Mouse (Mus musculus) thymus, postnatal 14 days (tissue): ENCODE data around the gene Tagln.

Experiments used
- DNase-seq: peaks from one replicate; pipeline ENCODE4 v3.0.0; 2021

Tagln gene

DNA sequence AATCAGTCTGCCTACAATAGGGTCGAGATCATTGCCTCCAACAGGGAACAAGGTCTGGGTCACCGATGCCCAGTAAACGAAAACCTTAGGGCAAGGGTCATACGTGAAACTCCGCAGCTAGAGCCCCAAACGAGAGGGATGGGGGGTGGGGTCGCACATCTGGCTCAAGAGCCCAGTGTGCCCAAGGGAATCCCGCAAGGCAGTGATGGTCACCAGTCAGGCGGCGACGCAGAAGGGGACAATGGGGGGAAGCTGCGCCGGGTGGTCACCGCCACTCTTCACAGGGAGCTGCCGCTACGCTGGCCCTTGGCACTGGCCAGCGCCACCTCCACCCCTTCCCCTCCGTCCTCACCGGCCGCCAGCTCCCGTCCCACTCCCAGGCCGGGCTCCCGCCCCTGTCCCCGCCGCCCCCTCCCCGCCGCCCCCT, 30.0 kb downstream of the Tagln start:
- no peak for DNase-seq

DNA sequence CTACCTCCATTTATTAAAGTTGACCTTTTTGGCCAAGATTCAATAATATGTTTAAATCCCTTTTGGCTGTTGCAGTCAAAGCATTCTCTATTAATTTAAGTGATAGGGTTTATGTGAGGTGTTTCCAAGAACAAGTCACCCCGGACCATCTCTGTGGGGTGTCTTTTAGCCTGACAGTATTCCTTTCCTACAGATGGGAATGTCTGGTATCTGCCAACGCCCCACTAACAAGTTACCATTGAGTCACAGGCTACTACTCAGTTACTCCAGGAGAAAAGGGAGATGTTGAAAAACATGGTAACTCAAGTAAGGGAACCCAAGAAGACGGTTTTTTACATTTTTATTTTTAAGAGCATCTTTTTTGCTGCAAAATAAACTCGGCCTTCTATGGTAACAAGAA, 30.7 kb downstream of the Tagln start:
- DNase-seq, result no peak

DNA sequence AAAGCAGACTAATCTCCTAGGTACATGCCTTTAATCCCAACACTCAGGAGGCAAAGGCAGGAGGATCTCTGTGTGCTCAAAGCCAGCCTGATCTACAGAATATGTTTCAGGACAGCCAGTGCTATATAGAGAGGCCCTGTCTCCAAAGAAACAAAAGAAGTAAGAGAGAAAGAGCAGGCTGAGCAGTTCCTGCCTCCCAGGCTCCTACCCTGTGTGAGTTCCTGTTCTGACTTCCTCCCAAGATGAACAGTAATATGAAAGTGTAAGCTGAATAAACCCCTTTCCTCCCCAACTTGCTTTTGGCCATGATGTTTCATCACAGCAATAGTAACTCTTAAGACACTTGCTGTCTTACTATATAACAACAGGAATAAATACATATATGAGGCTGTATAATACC, 42.2 kb downstream of the Tagln start:
- no peak for DNase-seq
